Mouse (Mus musculus): ENCODE data around the gene Tmem106c. TPM values are rescaled to one million over a fixed set of nuclear protein-coding genes. Genes with fewer than 3 reads are reported as not detected.

Tmem106c gene
- total RNA-seq, 4 experiments from 2014 or later, result 32.1 to 41.9 (median 39.0) TPM

- no peak for DNase-seq (ENCODE audit: low spot score in 2 of 2)
Observed at GRCm38 (mm10) chr15:97999546-97999945, 35.5 kb downstream of the Tmem106c start.

DNA sequence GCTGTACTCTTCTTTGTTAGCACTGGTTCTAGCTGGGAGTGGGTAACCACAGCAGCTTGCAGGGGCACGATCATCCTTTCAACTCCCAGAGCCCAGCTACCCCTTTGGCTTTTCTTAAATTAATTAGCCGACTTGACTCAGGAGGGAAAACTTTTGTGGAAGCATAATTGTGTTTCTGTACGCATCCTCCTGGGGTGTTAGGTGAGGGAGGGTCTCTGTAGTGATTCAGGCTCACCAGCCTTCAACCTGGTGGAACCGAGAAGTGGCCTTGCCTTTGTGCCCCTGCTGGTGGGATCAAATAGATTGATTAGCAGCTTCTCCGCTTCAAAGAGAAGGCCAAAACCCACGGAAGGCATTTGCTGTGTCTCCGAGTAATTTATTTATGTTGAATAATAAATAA lies 36.0 kb downstream of the Tmem106c start:
- DNase-seq (ENCODE audit: low spot score in 2 of 2), result no peak

DNA sequence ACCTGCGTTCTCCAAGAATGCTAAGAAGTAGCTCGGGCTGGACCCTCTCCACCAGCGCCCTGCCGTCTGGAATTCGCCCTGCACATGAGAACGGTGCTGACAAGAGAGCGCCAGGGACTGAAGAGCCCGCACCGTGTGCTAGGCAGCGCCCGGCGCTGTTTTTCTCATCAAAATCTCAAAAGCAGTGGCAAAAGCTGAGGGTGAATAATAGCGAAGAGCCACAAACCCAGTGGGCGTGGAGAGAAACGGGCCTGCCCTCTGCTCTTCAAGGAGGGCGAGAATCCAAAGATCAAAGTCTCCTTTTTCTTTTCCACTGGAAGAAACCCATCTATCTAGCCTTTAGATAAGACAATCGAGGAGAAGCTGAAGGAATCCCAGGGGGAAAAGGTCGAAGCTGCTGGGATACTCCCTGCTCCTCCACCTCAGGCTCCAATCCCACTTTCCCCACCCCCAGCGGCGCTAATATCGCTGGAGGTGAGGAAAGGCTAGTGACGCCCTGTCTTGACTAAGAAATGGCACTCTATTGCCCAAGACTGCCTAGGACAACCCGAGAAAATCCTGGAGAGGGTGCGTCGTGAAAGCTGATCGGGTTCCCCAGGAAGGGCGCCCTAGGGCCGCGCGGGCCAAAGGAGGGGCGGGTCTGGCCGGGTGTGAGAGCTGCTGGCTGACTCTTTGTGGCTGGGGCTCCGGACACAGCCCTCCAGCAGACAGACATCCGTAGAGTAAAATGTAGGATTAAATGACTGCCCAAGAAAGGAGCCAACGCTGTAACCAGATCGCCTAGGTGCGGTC lies 37.5 kb downstream of the Tmem106c start:
- no peak for DNase-seq (ENCODE audit: low spot score in 2 of 2)

DNA sequence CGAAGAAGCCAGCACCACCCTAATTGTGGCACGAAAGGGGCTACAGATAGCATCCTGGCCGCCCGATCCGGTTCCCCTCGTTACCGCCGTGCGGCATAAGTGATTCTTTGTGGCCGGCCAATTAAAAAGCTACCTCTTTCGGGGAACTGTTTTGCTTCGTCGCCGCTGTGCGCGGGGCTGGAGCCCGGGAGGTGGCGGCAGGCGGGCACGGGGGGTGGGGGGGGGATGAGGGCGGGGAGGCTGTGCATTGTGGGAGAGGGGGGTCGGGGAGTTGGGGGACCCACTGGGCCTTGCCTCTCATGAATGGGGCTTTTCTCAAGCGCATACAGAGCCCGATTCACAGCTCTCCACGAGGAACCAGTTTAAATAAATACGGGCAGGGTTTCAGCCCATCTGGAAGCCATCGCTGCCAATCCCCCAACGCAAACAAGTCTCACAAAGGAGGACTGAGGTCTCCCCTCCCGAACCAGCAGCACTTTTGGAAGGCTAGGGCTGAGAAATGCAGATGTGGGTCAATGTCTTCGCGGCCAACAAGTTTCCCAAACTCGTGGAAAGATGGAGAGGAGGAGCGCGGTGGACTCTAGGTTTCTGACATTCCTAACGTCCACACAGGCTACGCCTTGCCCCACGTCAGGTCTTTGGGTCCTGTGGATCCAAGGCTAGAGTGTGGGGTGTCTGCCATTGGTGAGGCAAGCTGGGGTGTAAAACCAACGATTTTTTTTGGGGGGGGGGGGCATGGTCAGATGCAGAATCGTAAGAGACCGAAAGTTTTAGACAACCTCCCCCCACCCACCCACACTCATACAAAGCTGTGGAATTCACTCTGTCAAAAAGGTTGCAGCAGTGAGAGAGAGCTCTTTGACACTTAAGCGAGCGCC lies 38.4 kb downstream of the Tmem106c start:
- peak; percentile 51 to 56 for DNase-seq (ENCODE audit: low spot score in 2 of 2)

DNA sequence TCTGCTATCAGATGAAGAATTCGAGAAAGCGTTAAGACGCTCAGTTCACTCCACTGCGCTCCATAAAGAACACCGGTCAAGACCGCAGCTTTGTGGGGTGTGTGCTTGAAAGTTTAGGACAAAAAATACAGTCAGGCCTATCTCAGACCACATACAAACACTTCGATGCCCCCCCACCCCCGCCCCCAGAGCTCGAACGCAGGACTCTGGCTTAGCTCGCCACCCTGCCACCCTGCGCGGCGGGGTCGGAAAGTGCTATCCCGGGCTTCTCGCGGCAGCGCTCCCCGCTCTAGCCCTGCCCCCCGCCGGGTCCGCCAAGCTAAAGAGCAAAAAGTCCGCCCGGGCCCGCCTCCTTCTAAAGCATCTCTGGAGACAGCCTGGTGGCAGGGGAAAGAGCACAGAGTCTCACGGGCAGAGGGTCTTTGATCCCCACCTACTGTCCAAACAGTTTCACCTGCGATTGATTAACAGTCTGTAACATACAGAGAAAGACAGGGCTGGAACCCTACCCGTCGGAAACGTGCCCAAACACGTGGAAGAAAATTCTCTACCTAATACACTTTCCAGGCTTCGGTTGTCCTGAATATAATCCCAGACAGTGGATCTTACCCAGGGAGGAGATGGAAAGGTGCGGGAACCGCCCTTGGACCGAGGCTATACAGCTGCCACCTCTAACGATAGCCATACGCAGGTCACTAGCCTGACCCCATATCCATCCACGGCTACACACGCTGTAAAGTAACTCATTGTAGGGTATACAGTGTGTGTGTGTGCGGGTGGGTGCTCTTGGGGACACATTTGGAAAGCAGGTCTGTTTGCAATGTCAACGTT lies 39.2 kb downstream of the Tmem106c start:
- no peak for DNase-seq (ENCODE audit: low spot score in 2 of 2)

DNA sequence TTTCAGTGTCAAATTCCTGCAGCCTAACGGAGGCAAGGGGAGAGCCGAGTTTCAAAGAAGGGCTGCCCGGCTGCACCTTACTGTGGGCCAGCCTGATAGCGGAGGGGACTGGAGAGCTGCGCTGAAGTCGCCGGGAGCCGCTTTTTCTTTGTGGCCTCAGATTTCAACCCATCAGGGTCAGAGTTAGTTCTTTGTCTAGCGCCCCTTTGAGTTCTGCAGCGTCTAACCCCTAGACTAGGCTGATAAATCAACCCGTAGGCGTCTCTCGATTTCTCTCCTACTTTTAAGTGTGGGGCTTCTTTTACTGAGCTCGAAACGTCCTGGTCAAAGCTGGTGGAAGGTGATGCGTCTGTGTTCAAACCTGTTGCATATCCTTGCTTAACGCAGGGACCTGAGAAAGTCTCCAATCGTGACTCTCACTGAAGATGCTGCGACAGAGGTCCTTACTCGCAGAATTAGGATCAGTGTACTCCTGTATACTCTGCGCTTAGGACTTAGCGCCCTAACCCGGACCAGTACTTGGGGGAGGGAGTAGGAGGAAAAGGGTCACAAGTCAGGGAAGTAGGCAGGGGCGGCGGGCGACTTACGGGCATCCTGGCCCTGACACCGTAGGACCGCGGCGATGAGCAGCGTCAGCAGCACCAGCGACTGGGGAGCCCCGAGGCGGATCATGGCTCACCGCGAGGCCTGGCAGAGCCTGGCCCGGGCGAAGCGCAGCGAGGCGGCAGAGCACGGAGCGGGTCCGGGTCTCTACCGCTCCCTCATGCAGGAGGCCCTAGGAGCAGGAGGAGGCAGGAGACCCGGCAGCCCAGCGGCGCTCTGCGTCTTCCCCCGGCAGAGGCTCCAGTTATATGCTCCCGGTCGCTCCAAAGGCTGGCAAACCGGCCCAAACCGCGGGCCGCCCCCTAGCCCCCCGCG lies 40.1 kb downstream of the Tmem106c start, which contains the start of gene Col2a1:
Gene Col2a1, minus strand, starts transcription at position 874 of the 918 bp plus-strand sequence.
- DNase-seq (ENCODE audit: low spot score in 2 of 2), result no peak

- DNase-seq (ENCODE audit: low spot score in 2 of 2), result no peak
Observed at GRCm38 (mm10) chr15:98004740-98005159, 40.8 kb downstream of the Tmem106c start.

DNA sequence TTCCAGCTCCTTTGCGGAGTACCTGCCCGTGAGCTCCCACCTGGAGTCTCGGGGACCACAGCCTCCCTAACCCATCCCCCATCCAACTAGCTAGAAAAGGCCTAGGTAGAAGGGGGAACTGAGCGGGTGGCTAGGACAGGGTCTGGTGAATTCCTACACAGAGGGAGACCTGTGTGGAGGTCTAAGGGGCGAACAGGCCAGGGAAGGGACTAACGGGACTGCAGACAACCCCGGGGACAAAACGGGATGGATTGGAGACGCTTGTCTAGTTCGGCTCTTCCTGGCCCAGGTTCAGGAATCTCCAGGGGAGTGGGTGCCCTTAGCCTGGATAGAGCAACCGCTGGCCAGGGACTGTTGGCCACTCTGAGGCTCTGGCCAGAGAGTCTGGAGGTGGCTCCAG lies 41.2 kb downstream of the Tmem106c start:
- DNase-seq (ENCODE audit: low spot score in 2 of 2), result no peak

DNA sequence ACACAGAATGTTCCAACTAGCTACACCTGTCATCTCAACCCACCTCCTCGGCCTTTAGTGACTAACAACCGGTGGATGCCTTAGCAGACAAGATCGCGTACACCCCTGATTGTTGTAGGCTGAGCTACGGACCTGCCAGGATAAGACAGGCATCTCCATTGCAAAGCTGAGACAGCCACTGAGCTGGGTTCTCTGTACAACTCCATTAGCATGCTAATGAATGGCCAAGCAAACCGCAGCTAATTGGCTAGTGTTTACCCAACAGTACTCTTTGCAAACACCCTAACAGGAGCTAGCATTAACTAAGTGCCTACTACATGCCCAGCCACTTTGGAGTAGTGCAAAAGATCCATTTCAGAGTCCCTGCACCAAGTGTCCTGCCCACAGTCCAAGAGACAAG lies 48.8 kb downstream of the Tmem106c start:
- no peak for DNase-seq (ENCODE audit: low spot score in 2 of 2)

DNA sequence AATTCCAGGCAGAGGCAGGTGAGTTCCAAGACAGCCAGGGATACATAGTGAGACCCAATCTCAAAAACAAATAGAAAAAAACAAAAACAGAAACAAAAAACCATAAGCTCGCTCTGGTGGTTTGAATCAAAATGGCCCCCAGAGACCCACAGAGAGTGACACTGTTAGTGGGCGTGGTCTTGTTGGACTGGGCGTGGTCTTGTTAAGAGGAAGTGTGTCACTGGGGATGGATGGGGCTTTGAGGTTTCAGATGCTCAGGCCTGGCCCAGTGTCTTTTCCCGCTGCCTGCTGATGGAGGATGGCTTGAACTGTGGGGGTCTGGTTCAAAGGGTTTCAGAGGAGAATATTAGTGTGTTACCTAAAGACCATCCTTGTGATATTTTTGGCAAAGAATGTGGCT lies 53.9 kb downstream of the Tmem106c start:
- DNase-seq (ENCODE audit: low spot score in 2 of 2), result no peak

- DNase-seq (ENCODE audit: low spot score in 2 of 2), result no peak
Observed at GRCm38 (mm10) chr15:98019047-98019446, 55.0 kb downstream of the Tmem106c start.

Other genes starting within 250 kb of the Tmem106c start
- 1 to 10 TPM in 2 of 4 experiments, under 1 TPM in 2; 0.69 to 3.6 (median 2.2) TPM for gene Endou, start 232.9 kb upstream of the Tmem106c start, total RNA-seq (2022)
- 10 to 100 TPM; 52.2 to 70.6 (median 55.7) TPM for gene Rapgef3, start 196.2 kb upstream of the Tmem106c start, total RNA-seq (2022)
- gene Slc48a1, start 185.7 kb upstream of the Tmem106c start, total RNA-seq (2022), result 100 to 1,000 TPM; 131 to 151 (median 146) TPM
- gene Hdac7, start 119.7 kb upstream of the Tmem106c start, total RNA-seq (2022), result 10 to 100 TPM; 28.0 to 41.5 (median 34.1) TPM
- under 1 TPM; 0.23 to 0.64 (median 0.50) TPM for gene Vdr, start 53.6 kb upstream of the Tmem106c start, total RNA-seq (2022)
- 1 to 10 TPM; 1.2 to 2.8 (median 1.9) TPM for gene Col2a1, start 40.5 kb downstream of the Tmem106c start, total RNA-seq (2022)
- gene Pfkm, start 128.4 kb downstream of the Tmem106c start, total RNA-seq (2022), result 100 to 1,000 TPM; 332 to 357 (median 349) TPM
- gene Senp1, start 129.5 kb downstream of the Tmem106c start, total RNA-seq (2022), result 10 to 100 TPM; 13.8 to 16.1 (median 14.9) TPM
- gene Asb8, start 201.4 kb downstream of the Tmem106c start, total RNA-seq (2022), result 10 to 100 TPM; 50.7 to 55.0 (median 54.3) TPM
- 10 to 100 TPM in 3 of 4 experiments, 1 to 10 TPM in 1; 9.8 to 11.9 (median 10.6) TPM for gene Ccdc184, start 203.0 kb downstream of the Tmem106c start, total RNA-seq (2022)
- not detected for gene Olfr288, start 231.3 kb downstream of the Tmem106c start, total RNA-seq (2022)